Mouse (Mus musculus) stomach, embryonic 16.5 days (tissue): ENCODE measurements around the gene Gm6803. TPM values are rescaled to one million over a fixed set of nuclear protein-coding genes. Genes with fewer than 3 reads are reported as not detected.
"Not testable (repeated sequence)": the region's sequence is repeated elsewhere in the genome, so short reads cannot be mapped to it uniquely, and the experiment has no call there.

Experiments
- ATAC-seq: fragments of 200-750 bp; cut with Nextera tagmentation; 2 replicates; pipeline ENCODE4 v1.8.0; 2017; ENCODE audit warnings: moderate number of reproducible peaks, moderate TSS enrichment; ENCODE audit not compliant: insufficient read depth, low FRiP score
- H3K27ac ChIP-seq: fragments of 300-500 bp; sonication (generic); 2 replicates; pipeline ENCODE4 v1.5.1; 2014; ENCODE audit warnings: low read length
- H3K27me3 ChIP-seq: fragments of 300-500 bp; sonication (generic); 2 replicates; pipeline ENCODE4 v1.6.1; 2014; ENCODE audit warnings: low read length, control low read depth, mixed read lengths; ENCODE audit not compliant: control insufficient read depth, insufficient read depth
- H3K36me3 ChIP-seq: fragments of 300-500 bp; sonication (generic); 2 replicates; pipeline ENCODE4 v1.6.1; 2014; ENCODE audit warnings: low read length; ENCODE audit not compliant: control insufficient read depth, insufficient read depth
- H3K4me1 ChIP-seq: fragments of 300-500 bp; sonication (generic); 2 replicates; pipeline ENCODE4 v1.6.1; 2014; ENCODE audit warnings: low read length, control low read depth, mixed read lengths; ENCODE audit not compliant: control insufficient read depth, insufficient read depth
- H3K4me2 ChIP-seq: fragments of 300-500 bp; sonication (generic); 2 replicates; pipeline ENCODE4 v1.6.1; 2014; ENCODE audit warnings: low read depth, low read length, mixed read lengths
- H3K4me3 ChIP-seq: fragments of 300-500 bp; sonication (generic); replicated peaks from 2 replicates; pipeline ENCODE4 v1.5.1; 2014; ENCODE audit warnings: mild to moderate bottlenecking, low read length
- H3K9ac ChIP-seq: fragments of 300-500 bp; sonication (generic); 2 replicates; pipeline ENCODE4 v1.6.1; 2014; ENCODE audit warnings: low read length
- H3K9me3 ChIP-seq: fragments of 300-500 bp; sonication (generic); replicated peaks from 2 replicates; pipeline ENCODE4 v1.6.1; 2016; ENCODE audit warnings: low read length, control low read depth; ENCODE audit not compliant: control insufficient read depth
- WGBS: fragments of 180-500 bp; shearing (Covaris S2); extraction: QIAGEN DNeasy Blood & Tissue Kit; methylation state at CpG from one replicate; pipeline ENCODE4 v1.1.7; 2014; 5-methylcytosine and 5-hydroxymethylcytosine counted together
- polyA plus RNA-seq: library from polyadenylated mRNA; unstranded; fragments of >200 nt; fragmentation: Nextera tagmentation; extraction: Ambion mirVana; gene quantifications from 2 replicates; pipeline ENCODE4 v1.2.1, GENCODE M21; 2015

Gene Gm6803
- polyA plus RNA-seq = not detected in 2 replicates

DNA sequence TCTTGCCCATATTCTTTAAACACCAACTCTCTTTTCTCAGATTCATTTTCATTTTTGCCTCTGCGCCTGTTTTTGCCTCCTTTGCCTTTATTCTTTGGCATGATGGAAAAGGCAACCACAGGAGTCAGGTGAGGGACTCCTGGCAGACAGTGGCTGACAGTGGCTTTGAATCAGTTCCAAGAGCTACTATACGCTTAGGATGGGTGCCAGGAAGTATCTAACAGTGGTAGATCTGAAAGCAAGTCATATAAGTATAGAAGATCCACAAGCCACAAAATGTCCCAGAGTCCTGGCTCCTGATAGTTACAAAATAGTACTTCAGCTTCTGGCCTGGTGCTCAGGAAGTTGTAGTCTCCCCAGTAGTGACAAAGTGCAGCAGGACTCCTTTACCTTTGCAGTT lies at the start of gene Gm6803:
Gm6803 (minus strand) TSS at position 101 of the 400 bp plus-strand sequence.
- WGBS = 79% methylated on average over 2 of the region's 2 CpGs
- H3K4me1 ChIP-seq, H3K9me3 ChIP-seq, H3K4me3 ChIP-seq, H3K36me3 ChIP-seq, H3K27me3 ChIP-seq, ATAC-seq, H3K9ac ChIP-seq, H3K4me2 ChIP-seq, H3K27ac ChIP-seq: not testable (repeated sequence)

DNA sequence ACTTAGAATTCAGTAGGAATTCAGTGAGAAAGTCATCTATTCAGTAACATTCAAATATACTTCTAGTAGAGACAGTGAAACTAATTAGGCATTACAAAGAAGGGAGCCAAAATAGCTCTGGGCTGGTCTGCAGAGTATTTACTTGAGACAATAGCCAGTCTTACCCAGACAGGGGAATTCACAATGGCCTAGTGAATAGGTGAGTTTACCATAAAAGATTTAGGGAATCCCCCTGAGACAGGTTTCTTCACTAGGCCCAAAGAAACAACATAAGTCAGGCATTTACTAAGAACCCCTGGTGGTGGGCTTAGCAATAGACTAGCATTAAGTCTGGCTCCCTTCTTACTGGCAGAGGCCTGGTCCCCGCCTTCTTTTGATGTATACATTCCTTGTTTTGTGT lies 26.7 kb upstream of the Gm6803 start:
- H3K4me3 ChIP-seq, H3K9me3 ChIP-seq, H3K4me1 ChIP-seq, H3K36me3 ChIP-seq, H3K4me2 ChIP-seq, ATAC-seq, H3K27me3 ChIP-seq, H3K27ac ChIP-seq, H3K9ac ChIP-seq: not testable (repeated sequence)
- 64% methylated on average over 1 of the region's 1 CpGs for WGBS

GRCm38 (mm10) chr12:88039703-88040102 lies 21.1 kb upstream of the Gm6803 start:
- ATAC-seq = not testable (repeated sequence)
- WGBS = 88% methylated on average over 1 of the region's 1 CpGs

DNA sequence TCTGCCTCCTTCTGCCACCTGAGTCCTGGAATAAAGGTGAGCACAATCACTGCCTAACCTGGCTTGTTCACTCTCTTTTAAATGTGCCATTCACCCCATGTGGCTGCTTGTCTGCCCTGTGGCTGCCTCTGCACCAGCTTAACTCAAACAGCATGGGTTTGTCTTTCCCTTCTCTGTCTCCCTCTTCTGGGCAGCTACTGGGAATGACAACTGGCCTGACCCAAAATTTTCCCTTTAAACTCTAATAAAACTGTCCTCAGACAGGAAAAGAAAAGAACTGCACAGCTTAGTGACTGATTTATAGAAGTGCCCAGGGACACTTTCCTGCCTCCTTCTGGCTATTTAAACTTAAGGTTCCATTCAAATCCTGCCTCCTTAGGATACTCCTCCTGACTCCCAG lies 20.5 kb upstream of the Gm6803 start:
- H3K4me3 ChIP-seq, ATAC-seq, H3K36me3 ChIP-seq, H3K4me1 ChIP-seq, H3K4me2 ChIP-seq, H3K9ac ChIP-seq, H3K9me3 ChIP-seq, H3K27ac ChIP-seq, H3K27me3 ChIP-seq: not testable (repeated sequence)

More at GRCm38 (mm10) chr12:88039703-88040102, 21.1 kb upstream of the Gm6803 start:
- H3K9ac ChIP-seq, H3K4me1 ChIP-seq, H3K27me3 ChIP-seq, H3K36me3 ChIP-seq, H3K27ac ChIP-seq, H3K4me3 ChIP-seq, H3K9me3 ChIP-seq, H3K4me2 ChIP-seq: not testable (repeated sequence)

- ATAC-seq, H3K9me3 ChIP-seq, H3K4me2 ChIP-seq, H3K4me1 ChIP-seq, H3K27me3 ChIP-seq, H3K4me3 ChIP-seq, H3K36me3 ChIP-seq, H3K9ac ChIP-seq, H3K27ac ChIP-seq: not testable (repeated sequence)
- 87% methylated on average over 5 of the region's 5 CpGs for WGBS
Measured at GRCm38 (mm10) chr12:88032250-88032649, 13.7 kb upstream of the Gm6803 start.

- H3K4me1 ChIP-seq, H3K27ac ChIP-seq, ATAC-seq: not testable (repeated sequence)
Measured at GRCm38 (mm10) chr12:88026704-88027103, 8.1 kb upstream of the Gm6803 start, which contains the start of gene Gm2056. TSS of gene Gm2056 (plus strand) at chr12:88027004.

DNA sequence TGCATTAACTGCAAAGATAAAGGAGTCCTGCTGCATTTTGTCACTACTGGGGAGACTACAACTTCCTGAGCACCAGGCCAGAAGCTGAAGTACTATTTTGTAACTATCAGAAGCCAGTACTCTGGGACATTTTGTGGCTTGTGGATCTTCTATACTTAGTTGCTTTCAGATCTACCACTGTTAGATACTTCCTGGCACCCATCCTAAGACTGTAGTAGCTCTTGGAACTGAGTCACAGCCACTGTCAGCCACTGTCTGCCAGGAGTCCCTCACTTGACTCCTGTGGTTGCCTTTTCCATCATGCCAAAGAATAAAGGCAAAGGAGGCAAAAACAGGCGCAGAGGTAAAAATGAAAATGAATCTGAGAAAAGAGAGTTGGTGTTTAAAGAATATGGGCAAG lies 7.0 kb downstream of the Gm6803 start, which contains the start of gene Gm2075:
Gm2075 (plus strand) TSS at position 301 of the 400 bp plus-strand sequence.
- H3K9me3 ChIP-seq, H3K9ac ChIP-seq, ATAC-seq, H3K36me3 ChIP-seq, H3K27ac ChIP-seq, H3K4me3 ChIP-seq, H3K4me2 ChIP-seq, H3K27me3 ChIP-seq, H3K4me1 ChIP-seq: not testable (repeated sequence)
- no CpG with 5 or more reads among the region's 1 CpGs for WGBS

More at GRCm38 (mm10) chr12:88026704-88027103, 8.1 kb upstream of the Gm6803 start, which contains the start of gene Gm2056:
- H3K27me3 ChIP-seq, H3K4me2 ChIP-seq, H3K4me3 ChIP-seq, H3K9ac ChIP-seq, H3K9me3 ChIP-seq, H3K36me3 ChIP-seq: not testable (repeated sequence)
- 92% methylated on average over 1 of the region's 1 CpGs for WGBS

- not testable (repeated sequence) for H3K36me3 ChIP-seq, H3K4me2 ChIP-seq, H3K9ac ChIP-seq, ATAC-seq, H3K4me3 ChIP-seq, H3K27me3 ChIP-seq, H3K9me3 ChIP-seq, H3K4me1 ChIP-seq, H3K27ac ChIP-seq
- WGBS = 55% methylated on average over 3 of the region's 3 CpGs
Measured at GRCm38 (mm10) chr12:88004118-88004517, 14.5 kb downstream of the Gm6803 start.

DNA sequence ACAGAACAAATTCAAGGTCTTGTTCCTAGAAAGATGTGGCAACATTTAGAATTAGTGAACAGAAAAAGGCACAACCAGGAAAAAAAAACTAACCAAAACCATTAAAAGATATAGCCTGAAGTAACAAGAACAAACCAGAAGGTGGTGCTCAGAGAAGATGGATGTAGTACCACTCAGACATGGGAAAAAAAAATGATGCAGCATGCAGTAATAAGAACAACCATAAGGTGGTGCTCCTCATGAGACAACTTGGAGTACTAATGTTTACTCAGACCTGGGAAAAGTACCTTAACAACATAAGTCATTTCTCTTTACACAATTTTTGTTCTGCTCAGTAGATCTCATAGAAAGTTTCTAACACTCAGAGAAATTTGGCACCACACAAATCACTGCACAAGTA lies 34.6 kb downstream of the Gm6803 start:
- H3K36me3 ChIP-seq, H3K9ac ChIP-seq, H3K4me1 ChIP-seq, H3K9me3 ChIP-seq, H3K4me3 ChIP-seq, ATAC-seq, H3K27ac ChIP-seq, H3K27me3 ChIP-seq, H3K4me2 ChIP-seq: not testable (repeated sequence)
